Mouse (Mus musculus) layer of hippocampus, postnatal 25 days (tissue): ENCODE measurements around the gene Nemp1. TPM values are rescaled to one million over a fixed set of nuclear protein-coding genes. Genes with fewer than 3 reads are reported as not detected.

Experiments
- DNase-seq, 2 experiments: peaks; one replicate each; pipeline ENCODE4 v3.0.0; 2022; ENCODE audit warnings: mixed read lengths in 2 of 2, low spot score in 1 of 2; ENCODE audit errors: extremely low spot score in 1 of 2
- total RNA-seq, 2 experiments: library from RNA; stranded (reverse); gene quantifications; 2 replicates each; pipeline ENCODE4 v1.2.3; 2021

The Nemp1 gene
- total RNA-seq, 2 experiments from 2014 or later, result 5.8 TPM

GRCm38 (mm10) chr10:127710331-127710730 lies 43.6 kb downstream of the Nemp1 start:
- no peak for DNase-seq

GRCm38 (mm10) chr10:127712736-127713135 lies 46.0 kb downstream of the Nemp1 start:
- DNase-seq, result no peak

DNA sequence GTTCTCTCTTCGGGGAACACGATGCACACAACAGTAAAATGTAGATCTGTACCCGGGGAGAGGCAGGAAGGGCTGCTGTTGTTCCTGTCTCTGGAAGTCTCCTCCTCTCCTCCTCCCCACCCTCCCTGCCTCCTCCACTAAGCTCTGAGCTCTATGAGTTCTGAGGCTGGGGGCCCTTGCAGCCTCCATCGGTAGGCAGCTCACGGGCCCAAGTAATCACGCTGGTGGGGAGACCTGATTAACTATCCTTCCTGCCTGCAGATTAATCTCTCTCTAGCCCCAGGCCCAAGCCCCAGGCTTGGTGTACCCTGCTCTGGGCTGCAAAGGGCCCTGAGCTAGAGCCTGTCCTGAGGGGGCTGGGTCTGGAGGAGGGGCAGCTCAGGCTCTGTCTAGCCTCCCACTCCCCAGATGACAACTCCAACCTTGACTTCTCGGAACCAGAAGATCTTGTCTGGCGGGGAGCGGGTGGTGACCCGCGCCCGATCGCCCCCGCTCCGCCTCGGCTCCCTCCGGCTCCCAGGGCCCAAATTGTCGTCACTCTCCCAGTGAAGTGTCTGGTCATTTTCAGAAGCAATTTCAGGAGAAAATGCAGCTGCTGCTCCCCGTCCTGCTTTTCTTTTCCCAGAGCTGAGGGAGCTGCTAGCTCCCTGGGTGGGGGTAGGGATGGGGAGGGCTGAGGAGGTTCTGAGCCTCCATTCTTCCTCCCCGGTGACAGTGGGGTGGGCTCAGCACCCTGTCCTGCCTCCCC lies 55.1 kb downstream of the Nemp1 start:
- DNase-seq, result no peak

DNA sequence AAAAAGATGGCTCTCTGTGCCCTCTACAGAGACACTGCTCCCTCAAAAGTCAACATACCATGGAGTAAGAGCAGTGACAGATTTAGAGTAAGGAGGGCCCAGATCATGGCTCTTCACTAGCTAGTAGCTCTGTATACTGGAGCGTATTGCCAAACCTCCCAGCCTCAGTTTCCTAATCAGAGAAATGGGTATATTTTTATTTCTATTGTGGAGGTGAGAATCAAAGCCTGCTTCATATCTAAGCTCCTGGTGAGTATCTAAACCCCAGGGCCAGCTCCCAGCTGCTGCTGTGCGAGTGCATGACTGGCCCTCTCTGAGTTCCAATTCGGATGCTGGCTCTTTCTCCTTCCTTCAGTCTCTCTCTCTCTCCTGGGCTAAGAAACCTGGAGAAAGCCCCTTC lies 57.5 kb downstream of the Nemp1 start, which contains the start of gene Tac2:
TSS of gene Tac2 (plus strand) at position 301 of the 400 bp plus-strand sequence.
- no peak for DNase-seq

- no peak for DNase-seq
Observed at GRCm38 (mm10) chr10:127725136-127725535, 58.4 kb downstream of the Nemp1 start.

DNA sequence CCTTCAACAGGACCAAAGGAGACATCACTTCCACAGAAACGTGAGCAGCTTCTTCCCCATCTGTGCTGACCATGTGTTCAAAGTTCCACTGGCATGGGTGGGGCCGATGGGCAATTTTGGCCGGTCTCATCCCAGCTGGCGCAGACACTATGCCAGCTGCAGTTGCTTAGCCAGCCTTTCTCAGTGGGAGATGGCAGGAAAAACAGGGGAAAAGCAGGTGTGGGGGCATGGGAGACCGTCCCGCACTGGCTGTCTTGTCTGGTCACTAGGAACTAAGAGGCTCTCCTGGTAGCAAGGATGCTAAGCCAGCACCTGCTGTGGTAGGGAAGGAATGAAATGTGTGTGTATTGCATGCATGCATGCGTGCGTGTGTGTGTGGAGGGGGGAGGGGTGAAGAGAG lies 61.7 kb downstream of the Nemp1 start:
- DNase-seq, result no peak

DNA sequence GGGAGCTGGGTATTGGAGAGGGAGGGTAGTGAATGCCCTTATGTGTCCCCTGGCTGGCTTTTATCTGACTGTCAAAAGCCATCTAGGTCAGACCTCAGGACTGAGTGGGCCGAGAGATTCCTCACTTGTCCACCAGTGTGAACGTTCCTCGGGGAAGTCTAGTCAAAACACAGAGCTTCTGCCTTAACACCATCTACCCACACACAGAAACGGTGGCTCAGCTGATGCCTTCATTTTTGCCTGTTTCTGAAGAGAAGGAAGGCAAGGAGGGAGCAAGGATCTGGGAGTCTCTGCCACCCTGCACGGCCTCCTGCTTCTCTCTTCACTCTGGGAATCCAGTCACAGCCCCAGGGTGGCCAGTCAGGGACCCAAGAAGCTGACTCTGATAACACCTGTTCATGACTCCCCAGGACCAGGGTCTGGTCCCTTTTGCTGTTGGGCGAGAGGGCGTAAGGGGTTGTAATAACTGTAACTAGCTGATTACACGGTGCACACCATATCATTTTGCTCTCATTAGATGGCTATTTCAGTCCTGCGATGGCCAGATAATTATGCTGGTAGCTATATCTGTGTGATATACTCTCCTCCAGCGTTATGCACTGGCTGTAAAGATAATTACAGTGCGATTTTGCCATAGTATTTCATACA lies 63.7 kb downstream of the Nemp1 start:
- DNase-seq, result no peak

GRCm38 (mm10) chr10:127730933-127731310 lies 64.2 kb downstream of the Nemp1 start:
- DNase-seq, result no peak

DNA sequence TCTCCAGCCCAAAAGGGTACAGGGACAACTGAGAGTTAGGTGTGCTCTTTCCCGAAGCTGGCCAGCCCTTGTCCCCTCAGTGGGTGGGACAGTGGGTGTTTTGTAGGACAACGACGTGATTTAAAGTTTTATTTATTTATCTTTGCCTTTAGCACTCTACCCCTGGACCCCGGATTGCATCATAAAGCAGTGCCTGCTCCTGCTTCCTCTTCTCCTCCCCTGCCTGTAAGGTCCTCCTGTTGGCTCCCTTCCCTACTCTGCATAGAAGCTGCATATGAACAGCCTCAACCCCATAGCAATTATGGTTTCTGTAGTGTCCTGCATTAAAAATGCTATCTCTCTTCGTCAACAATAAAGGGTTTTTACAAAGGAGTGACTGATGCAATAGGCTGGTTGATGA lies 64.7 kb downstream of the Nemp1 start:
- DNase-seq, result no peak

GRCm38 (mm10) chr10:127734434-127734833 lies 67.7 kb downstream of the Nemp1 start:
- DNase-seq, result no peak

DNA sequence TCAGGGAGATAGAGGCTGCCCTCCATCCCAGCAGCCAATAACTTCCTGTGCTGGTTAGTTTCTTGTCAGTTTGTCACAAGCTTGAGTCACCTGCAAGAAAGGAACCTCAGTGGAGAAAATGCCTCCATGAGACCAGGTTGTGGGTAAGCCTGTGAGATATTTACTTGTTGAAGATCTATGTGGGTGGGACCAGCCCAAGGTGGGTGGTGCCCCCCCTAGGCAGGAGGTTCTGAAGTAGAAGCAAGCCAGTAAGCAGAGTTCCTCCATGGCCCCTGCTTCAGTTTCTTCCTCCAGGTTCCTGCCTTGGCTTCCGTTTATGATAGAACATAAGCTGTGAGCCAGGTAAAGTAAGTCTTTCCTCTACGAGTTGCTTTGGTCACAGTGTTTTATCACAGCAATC lies 69.6 kb downstream of the Nemp1 start:
- DNase-seq, result no peak

- DNase-seq, result no peak
Observed at GRCm38 (mm10) chr10:127736916-127737315, 70.2 kb downstream of the Nemp1 start.

DNA sequence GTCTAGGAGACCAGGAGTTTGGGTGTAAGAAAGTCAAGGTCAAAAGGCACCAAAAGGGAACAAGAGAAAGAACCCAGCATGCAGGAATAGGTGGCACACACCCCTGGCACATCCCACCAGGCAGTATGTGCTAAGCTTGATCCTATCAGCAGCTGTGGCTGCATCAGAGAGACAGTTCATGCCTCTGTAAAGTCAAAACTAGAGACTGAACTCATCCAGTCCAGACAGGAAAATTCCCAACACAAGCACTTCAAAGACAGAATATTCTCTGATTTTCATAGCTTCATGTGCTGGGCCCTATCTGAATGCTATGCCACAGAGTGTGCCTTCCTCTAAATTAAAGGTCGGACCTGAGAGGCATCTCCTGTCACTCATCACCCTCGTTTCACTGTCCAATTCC lies 70.9 kb downstream of the Nemp1 start:
- DNase-seq, result no peak

GRCm38 (mm10) chr10:127738151-127738882 lies 71.6 kb downstream of the Nemp1 start:
- peak in 1 of 2 experiments; percentile 31 for DNase-seq

- DNase-seq, result peak; percentile 63 to 73
Observed at GRCm38 (mm10) chr10:127739083-127739660, 72.5 kb downstream of the Nemp1 start, which contains the start of gene Zbtb39. TSS of gene Zbtb39 (plus strand) at chr10:127739538.

GRCm38 (mm10) chr10:127739661-127740161 lies 73.0 kb downstream of the Nemp1 start:
- no peak for DNase-seq

- DNase-seq, result peak in 1 of 2 experiments; percentile 53
Observed at GRCm38 (mm10) chr10:127744661-127745060, 78.0 kb downstream of the Nemp1 start.

GRCm38 (mm10) chr10:127745886-127746285 lies 79.2 kb downstream of the Nemp1 start:
- no peak for DNase-seq

- DNase-seq, result no peak
Observed at GRCm38 (mm10) chr10:127747254-127747653, 80.6 kb downstream of the Nemp1 start.

GRCm38 (mm10) chr10:127748847-127749612 lies 82.3 kb downstream of the Nemp1 start:
- no peak for DNase-seq
